Mouse (Mus musculus) cerebellum, adult 11 months (tissue): ENCODE results near the gene 4933427D14Rik.

Experiments
- DNase-seq: peaks from one replicate; pipeline ENCODE4 v3.0.0; 2022

Gene 4933427D14Rik

GRCm38 (mm10) chr11:72136231-72136982 is 70.9 kb downstream of the 4933427D14Rik start:
- DNase-seq = no peak

GRCm38 (mm10) chr11:72135383-72136158 is 71.7 kb downstream of the 4933427D14Rik start, which contains the start of gene Pitpnm3:
TSS of gene Pitpnm3 (minus strand) at chr11:72135778.
- peak; percentile 78 for DNase-seq

GRCm38 (mm10) chr11:72134536-72135382 is 72.5 kb downstream of the 4933427D14Rik start:
- DNase-seq = peak; percentile 52

- DNase-seq = no peak
These were observed 74.2 kb downstream of the 4933427D14Rik start for GRCm38 (mm10) chr11:72133075-72133474.

- DNase-seq = peak; percentile 78
These were observed 75.0 kb downstream of the 4933427D14Rik start for GRCm38 (mm10) chr11:72132266-72132665.

GRCm38 (mm10) chr11:72131697-72132096 is 75.6 kb downstream of the 4933427D14Rik start:
- no peak for DNase-seq

- DNase-seq = no peak
These were observed 76.4 kb downstream of the 4933427D14Rik start for GRCm38 (mm10) chr11:72130905-72131304.

GRCm38 (mm10) chr11:72130472-72130871 is 76.8 kb downstream of the 4933427D14Rik start:
- DNase-seq = no peak

GRCm38 (mm10) chr11:72130021-72130420 is 77.2 kb downstream of the 4933427D14Rik start:
- peak; percentile 78 for DNase-seq

GRCm38 (mm10) chr11:72129032-72129894 is 78.0 kb downstream of the 4933427D14Rik start:
- DNase-seq = peak; percentile 54

- no peak for DNase-seq
These were observed 79.6 kb downstream of the 4933427D14Rik start for GRCm38 (mm10) chr11:72127450-72128189.

- peak; percentile 72 for DNase-seq
These were observed 81.5 kb downstream of the 4933427D14Rik start for GRCm38 (mm10) chr11:72125781-72126180.

GRCm38 (mm10) chr11:72123531-72123930 is 83.7 kb downstream of the 4933427D14Rik start:
- DNase-seq = no peak

GRCm38 (mm10) chr11:72120354-72120753 is 86.9 kb downstream of the 4933427D14Rik start:
- no peak for DNase-seq

- DNase-seq = no peak
These were observed 88.6 kb downstream of the 4933427D14Rik start for GRCm38 (mm10) chr11:72118630-72119029.

GRCm38 (mm10) chr11:72113296-72113695 is 94.0 kb downstream of the 4933427D14Rik start:
- DNase-seq = no peak

- DNase-seq = no peak
These were observed 96.5 kb downstream of the 4933427D14Rik start for GRCm38 (mm10) chr11:72110726-72111125.

GRCm38 (mm10) chr11:72104223-72104622 is 103.0 kb downstream of the 4933427D14Rik start:
- DNase-seq = no peak
